Mouse (Mus musculus) olfactory bulb, adult 2 months (tissue): ENCODE measurements around the gene Pcnx4.

Experiments used
- CTCF ChIP-seq: fragments of 200-500 bp; IDR thresholded peaks from 2 replicates; pipeline ENCODE4 v1.5.1; 2012; ENCODE audit warnings: low read depth, mild to moderate bottlenecking, low read length, moderate library complexity; ENCODE audit not compliant: insufficient read depth
- POLR2A ChIP-seq: fragments of 200-500 bp; IDR thresholded peaks from 2 replicates; pipeline ENCODE4 v1.6.1; 2012; ENCODE audit warnings: mild to moderate bottlenecking, low read depth, low read length, moderate library complexity; ENCODE audit not compliant: insufficient read depth

GRCm38 (mm10) chr12:72621441-72621840 is 85.3 kb downstream of the Pcnx4 start:
- TF ChIP-seq POLR2A (no peak), CTCF (no peak)
